Mouse (Mus musculus) MEL (cell line): ENCODE measurements at regions not wholly inside any gene's neighbourhood (a gene's known extent, or its start where the extent isn't known, plus 50 kb on each side); places are given as distances from the start of the nearest gene placed in this dataset.

Source experiments
- CTCF ChIP-seq, 3 experiments: IDR thresholded peaks in 2 of 3; conservative IDR thresholded peaks in 1 of 3; 2 replicates each; pipeline ENCODE4 v1.5.1; 2011 to 2012; ENCODE audit warnings: low read length in 3 of 3, low read depth in 2 of 3, mild to moderate bottlenecking in 2 of 3, improper control_type of control experiment in 1 of 3, inconsistent platforms in 1 of 3, mixed read lengths in 1 of 3, moderate library complexity in 1 of 3; ENCODE audit not compliant: control insufficient read depth in 1 of 3, insufficient read depth in 1 of 3, poor library complexity in 1 of 3, severe bottlenecking in 1 of 3
- SIN3A ChIP-seq: IDR thresholded peaks from 2 replicates; pipeline ENCODE4 v1.6.1; 2012; ENCODE audit warnings: low read length, improper control_type of control experiment, inconsistent platforms
- TAL1 ChIP-seq: IDR thresholded peaks from 2 replicates; pipeline ENCODE4 v1.6.1; 2012; ENCODE audit warnings: mild to moderate bottlenecking, inconsistent platforms, low read length, moderate library complexity, mixed read lengths

- TF ChIP-seq CTCF (IDR thresholded peaks at IDR 0.05 in 2 of 3, conservative IDR thresholded peaks at IDR 0.05 in 1 of 3; ENCODE audit: control insufficient read depth in 1 of 3, insufficient read depth in 1 of 3, low read depth in 2 of 3, low read length in 3 of 3, poor library complexity in 1 of 3, severe bottlenecking in 1 of 3) (no peak), TAL1 (no peak), SIN3A (no peak)
Observed at GRCm38 (mm10) chr11:19531255-19532003, 392.7 kb upstream of the Spred2 start.
